Mouse (Mus musculus) erythroblast, embryonic 14.5 days (primary cell): ENCODE data around the gene Pitpnm2.

ENCODE experiments used
- GATA1 ChIP-seq: IDR thresholded peaks from 2 replicates; pipeline ENCODE4 v1.6.1; 2012; ENCODE audit warnings: low read length, inconsistent platforms, mixed read lengths
- TAL1 ChIP-seq: IDR thresholded peaks from 3 replicates; pipeline ENCODE4 v1.6.1; 2012; ENCODE audit warnings: low read length, inconsistent platforms, mixed read lengths

DNA sequence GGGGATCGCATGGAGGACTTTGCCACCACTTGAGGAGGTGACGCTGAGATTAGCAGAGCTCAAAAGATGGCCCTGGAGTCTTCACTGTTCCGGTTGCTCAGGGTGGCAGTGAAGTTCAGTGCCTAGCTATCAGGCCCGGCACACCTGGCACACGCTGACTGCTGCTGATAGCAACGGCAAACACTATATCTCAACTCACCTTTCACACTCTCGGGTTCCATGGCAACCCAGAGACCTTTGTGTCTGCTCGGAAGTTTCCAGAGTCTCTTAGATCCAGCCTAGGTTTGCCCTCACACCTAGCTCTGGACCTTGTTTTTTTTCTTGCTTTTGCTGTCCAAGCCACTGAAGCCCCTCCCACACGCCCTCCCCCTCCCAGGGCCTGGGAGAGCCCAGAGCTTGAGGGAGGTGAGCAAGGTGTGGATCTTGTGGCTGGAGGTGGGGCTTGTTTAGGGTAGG lies 157.6 kb downstream of the Pitpnm2 start:
- peak; percentile 97 for TF ChIP-seq TAL1
- peak; percentile 95 for TF ChIP-seq GATA1
